ENCODE assay signal across 8 mouse cellular contexts in genomic region chr17:47694503-47695336, GRCm38 (mm10). TPM values are rescaled to one million over a fixed set of nuclear protein-coding genes. Genes with fewer than 3 reads are reported as not detected.
DNase-seq lines count a peak whose midpoint lies in the region; ATAC-seq lines count a peak whose summit lies in the region.

Prickle4 (minus strand) TSS chr17:47694736.

- H3K27me3 ChIP-seq in hindbrain, embryonic 15.5 days = no peaks in the 10 kb centered on the region

- peak within 1 kb of the TSS; percentile 85 for H3K9ac ChIP-seq in hindbrain, embryonic 15.5 days

- peaks cover 32% of the 10 kb centered on the region for H3K4me1 ChIP-seq in hindbrain, embryonic 15.5 days (replicated peaks)

- WGBS in hindbrain, embryonic 15.5 days = under 1% methylated on average over 73 of the region's 82 CpGs

- H3K4me2 ChIP-seq in hindbrain, embryonic 15.5 days = peak within 1 kb of the TSS; percentile 82

- peaks cover 8% of the 10 kb centered on the region for H3K36me3 ChIP-seq in hindbrain, embryonic 15.5 days

- peak; percentile 95 for ATAC-seq in hindbrain, embryonic 15.5 days (ENCODE audit: low FRiP score, low read depth)

- peak; percentile 94 for DNase-seq in T-cell, adult 2 months (ENCODE audit: low spot score)
- DNase-seq in cerebellum, postnatal 36 days = peak; percentile 97 to 98
- DNase-seq in frontal cortex, postnatal 36 days (ENCODE audit: low spot score in 2 of 2) = peak; percentile 96
- peak; percentile 96 for DNase-seq in layer of hippocampus, postnatal 36 days
- peak; percentile 95 for DNase-seq in lung, postnatal 25 days (ENCODE audit: low spot score)
- DNase-seq in retina, adult 2 months (ENCODE audit: low read depth, low spot score) = peak; percentile 93
- DNase-seq in thymus, postnatal 25 days = peak; percentile 97

- peak within 1 kb of the TSS; percentile 62 for H3K4me3 ChIP-seq in hindbrain, embryonic 15.5 days

- H3K27ac ChIP-seq in hindbrain, embryonic 15.5 days (replicated peaks) = peak within 1 kb of the TSS; percentile 82

- H3K9me3 ChIP-seq in hindbrain, embryonic 15.5 days = no peaks in the 10 kb centered on the region

RNA-seq across cellular contexts. Expression of gene Prickle4, which starts in this region (rescaled TPM):
- 1.3 and 1.6 TPM in 2 replicates for polyA plus RNA-seq in hindbrain, embryonic 15.5 days (2015; fragmentation: Nextera tagmentation; extraction: Ambion mirVana)
- 1 to 10 TPM; 3.9 to 4.4 TPM for total RNA-seq in layer of hippocampus, postnatal 36 days (2021)

Comparison
In these comparisons a context has a peak if more than half of its experiments do, and no peak if none do; other contexts are left out.
1. Peak in every context shown above with its lines: DNase-seq, ATAC-seq, H3K4me3 ChIP-seq and H3K27ac ChIP-seq.